Mouse (Mus musculus) thymus, adult 2 months (tissue): ENCODE measurements around the gene 0610037L13Rik. TPM values are rescaled to one million over a fixed set of nuclear protein-coding genes. Genes with fewer than 3 reads are reported as not detected.
A peak's percentile ranks its signal among the peaks of the same experiment; 100 is the strongest.

Experiments
- DNase-seq: peaks from one replicate; pipeline ENCODE4 v3.0.0; 2021
- H3K27ac ChIP-seq: fragments of 200-500 bp; 2 replicates; pipeline ENCODE4 v1.5.1; 2012; ENCODE audit warnings: low read length, control low read depth; ENCODE audit not compliant: control insufficient read depth, insufficient read depth
- H3K27me3 ChIP-seq: fragments of 200-500 bp; 2 replicates; pipeline ENCODE4 v1.6.1; 2012; ENCODE audit warnings: mild to moderate bottlenecking, low read length, moderate library complexity, mixed read lengths; ENCODE audit not compliant: control insufficient read depth, insufficient read depth
- H3K36me3 ChIP-seq: fragments of 200-500 bp; 2 replicates; pipeline ENCODE4 v1.6.1; 2012; ENCODE audit warnings: mild to moderate bottlenecking, low read length, moderate library complexity; ENCODE audit not compliant: control insufficient read depth, insufficient read depth
- H3K4me1 ChIP-seq: fragments of 200-500 bp; replicated peaks from 2 replicates; pipeline ENCODE4 v1.6.1; 2012; ENCODE audit warnings: low read length; ENCODE audit not compliant: control insufficient read depth, insufficient read depth
- H3K4me3 ChIP-seq: fragments of 200-500 bp; 2 replicates; pipeline ENCODE4 v1.5.1; 2012; ENCODE audit warnings: mild to moderate bottlenecking, low read length, control low read depth, moderate library complexity; ENCODE audit not compliant: control insufficient read depth, insufficient read depth
- CTCF ChIP-seq: fragments of 200-500 bp; IDR thresholded peaks from 2 replicates; pipeline ENCODE4 v1.5.1; 2012; ENCODE audit warnings: mild to moderate bottlenecking, control low read depth, low read length, moderate library complexity, borderline replicate concordance; ENCODE audit not compliant: control insufficient read depth, poor library complexity, insufficient read depth; ENCODE audit errors: extremely low read depth
- POLR2A ChIP-seq: fragments of 200-500 bp; IDR thresholded peaks from 2 replicates; pipeline ENCODE4 v1.6.1; 2012; ENCODE audit warnings: mild to moderate bottlenecking, low read length, control low read depth, moderate library complexity; ENCODE audit not compliant: control insufficient read depth, poor library complexity, insufficient read depth; ENCODE audit errors: extremely low read depth
- WGBS: fragments of 180-500 bp; shearing (Covaris S2); methylation state at CpG from one replicate; pipeline ENCODE4 v1.1.7; 2018; 5-methylcytosine and 5-hydroxymethylcytosine counted together
- polyA plus RNA-seq: library from polyadenylated mRNA; depleted of rRNA; stranded (reverse); fragments of >200 nt; gene quantifications from 2 replicates; pipeline ENCODE4 v1.2.3, GENCODE M21; 2012

0610037L13Rik gene
- polyA plus RNA-seq, 1 experiment = 29.7 TPM

DNA sequence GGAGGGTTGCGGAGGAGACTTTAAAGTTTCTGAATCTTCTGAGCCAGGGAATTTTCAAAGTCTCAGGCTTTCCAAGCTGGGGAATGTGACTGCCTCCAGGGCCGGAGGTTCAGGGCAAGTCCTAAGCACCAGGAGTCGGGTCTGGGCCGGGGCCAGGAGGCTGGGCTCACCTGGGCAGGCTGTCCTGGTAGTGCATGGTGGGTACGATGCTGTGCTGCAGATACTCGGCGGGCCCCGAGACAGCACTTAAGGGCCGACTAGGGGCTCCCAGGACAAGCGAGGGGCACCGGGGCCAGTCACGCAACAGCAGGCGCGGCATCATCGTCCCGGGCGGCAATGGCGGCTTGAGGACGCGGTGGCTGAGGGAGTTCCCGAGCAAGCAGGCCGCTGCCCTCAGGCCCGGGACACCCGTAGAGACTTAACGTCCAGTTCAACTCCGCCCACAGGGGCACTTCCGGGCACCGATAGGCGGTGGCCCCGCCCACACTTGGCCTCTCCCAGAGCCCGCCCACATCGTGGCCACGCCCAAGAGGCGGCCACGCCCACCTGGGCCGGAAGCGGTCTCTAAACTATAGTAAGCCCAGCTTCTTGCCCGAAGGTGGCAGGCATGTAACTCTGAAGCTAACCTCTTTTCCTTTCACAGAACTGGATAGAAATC, 33.7 kb downstream of the 0610037L13Rik start, which contains the start of gene Cpt2:
TSS of gene Cpt2 (minus strand) at position 466 of the 658 bp plus-strand sequence.
- TF ChIP-seq CTCF = peak; percentile 69; the same call in 1 of the 2 replicates
- TF ChIP-seq POLR2A = peak; percentile 30; the same call in 1 of the 2 replicates
- H3K36me3 ChIP-seq = no peaks in the 10 kb centered on the region
- no peak within 1 kb of the TSS for H3K27ac ChIP-seq
- H3K4me3 ChIP-seq = peak within 1 kb of the TSS; percentile 76
- peak; percentile 92 for DNase-seq
- H3K4me1 ChIP-seq = peaks cover 8% of the 10 kb centered on the region
- 2% methylated on average over 38 of the region's 38 CpGs for WGBS
- H3K27me3 ChIP-seq = no peaks in the 10 kb centered on the region

DNA sequence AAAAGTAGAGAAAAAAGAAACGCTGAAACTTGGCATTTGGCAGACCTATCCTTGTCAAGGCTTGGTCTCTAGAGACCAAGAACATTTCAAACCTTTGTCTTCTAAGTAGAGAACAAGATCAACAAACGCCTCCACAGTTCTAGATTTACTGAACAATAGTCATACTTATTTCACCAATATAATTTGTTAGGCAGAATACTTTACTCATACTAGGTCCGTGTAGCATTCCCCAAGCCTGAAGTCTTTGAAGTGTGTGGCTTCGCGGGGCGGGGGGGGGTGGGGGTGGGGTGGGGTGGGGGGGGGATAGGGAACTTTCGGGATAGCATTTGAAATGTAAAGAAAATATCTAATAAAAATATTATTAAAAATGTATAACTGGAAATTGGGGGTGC, 34.2 kb downstream of the 0610037L13Rik start:
- H3K27ac ChIP-seq = no peak overlapping the region
- 30% methylated on average over 7 of the region's 7 CpGs for WGBS
- TF ChIP-seq POLR2A (no peak), CTCF (no peak)
- DNase-seq = no peak
- H3K36me3 ChIP-seq = no peaks in the 10 kb centered on the region
- peaks cover 8% of the 10 kb centered on the region for H3K4me1 ChIP-seq
- H3K27me3 ChIP-seq = no peaks in the 10 kb centered on the region
- H3K4me3 ChIP-seq = no peak overlapping the region

DNA sequence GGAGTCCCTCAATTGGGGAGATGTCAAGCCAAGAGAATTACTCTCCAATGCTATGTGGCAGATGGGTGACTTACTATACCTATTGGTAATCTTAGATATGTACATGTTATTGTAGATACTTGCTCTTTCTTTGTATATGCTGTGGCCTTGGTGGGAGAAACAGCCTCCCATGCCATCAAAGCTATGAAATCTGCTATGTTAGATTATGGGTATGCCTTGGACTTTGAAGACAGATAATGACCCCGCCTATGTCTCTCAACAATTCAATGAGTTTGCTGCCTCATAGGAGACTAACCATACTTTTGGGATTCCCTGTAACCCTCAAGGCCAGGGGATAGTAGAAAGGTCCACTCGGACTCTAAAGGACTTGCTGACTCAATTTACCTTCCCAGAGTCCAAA, 38.7 kb downstream of the 0610037L13Rik start:
- no peaks in the 10 kb centered on the region for H3K27me3 ChIP-seq
- TF ChIP-seq POLR2A (no peak), CTCF (no peak)
- no peaks in the 10 kb centered on the region for H3K4me1 ChIP-seq
- no peak overlapping the region for H3K27ac ChIP-seq
- H3K36me3 ChIP-seq = no peaks in the 10 kb centered on the region
- WGBS = 76% methylated on average over 2 of the region's 2 CpGs
- H3K4me3 ChIP-seq = no peak overlapping the region
- DNase-seq = no peak

DNA sequence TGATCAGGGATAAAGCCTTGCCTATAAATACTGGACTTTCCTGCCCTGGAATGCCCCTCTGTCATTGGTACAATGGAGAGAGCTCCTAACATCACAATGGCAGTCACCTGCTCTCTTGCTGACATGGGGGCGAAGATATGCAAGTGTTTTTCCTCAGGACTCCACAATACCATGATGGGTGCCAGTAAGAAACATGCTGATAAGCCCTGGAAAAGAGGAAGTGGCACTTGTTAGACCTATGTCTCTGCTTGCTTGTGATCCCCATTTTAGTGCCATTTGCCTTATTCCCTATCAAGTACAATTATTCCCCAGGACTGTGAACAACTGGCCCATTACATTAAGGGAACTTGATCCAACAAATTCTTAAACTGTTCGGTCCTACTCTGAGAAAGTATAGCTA, 39.1 kb downstream of the 0610037L13Rik start:
- Histone ChIP-seq H3K4me3 (no peak overlapping the region), H3K4me1 (no peaks in the 10 kb centered on the region), H3K27me3 (no peaks in the 10 kb centered on the region), H3K27ac (no peak overlapping the region), H3K36me3 (no peaks in the 10 kb centered on the region)
- 90% methylated on average over 2 of the region's 2 CpGs for WGBS
- TF ChIP-seq CTCF (no peak), POLR2A (no peak)
- DNase-seq = no peak

DNA sequence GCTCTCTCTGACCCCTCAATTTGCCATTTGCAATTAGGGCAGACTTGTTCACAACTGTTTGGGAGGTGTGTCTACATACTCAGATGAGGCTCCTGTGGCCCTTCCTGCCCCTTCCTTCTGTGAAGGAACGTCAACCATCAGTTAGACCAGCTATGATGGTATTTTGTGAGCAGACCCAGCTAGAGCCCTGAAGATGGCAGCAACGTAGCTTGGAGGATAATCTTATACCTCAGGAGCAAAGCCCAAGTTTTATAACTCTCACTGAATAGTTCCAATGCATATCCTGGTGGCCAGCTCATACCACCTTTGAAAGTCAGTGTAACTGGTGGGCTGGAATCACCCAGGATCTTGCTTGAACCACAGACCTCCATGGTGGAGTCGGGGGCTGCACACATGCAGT, 41.8 kb downstream of the 0610037L13Rik start:
- H3K36me3 ChIP-seq = no peaks in the 10 kb centered on the region
- no peaks in the 10 kb centered on the region for H3K27me3 ChIP-seq
- H3K4me1 ChIP-seq = peaks cover 4% of the 10 kb centered on the region
- WGBS = 91% methylated on average over 3 of the region's 3 CpGs
- no peak overlapping the region for H3K4me3 ChIP-seq
- DNase-seq = no peak
- H3K27ac ChIP-seq = no peak overlapping the region
- TF ChIP-seq CTCF = no peak
- TF ChIP-seq POLR2A = no peak

DNA sequence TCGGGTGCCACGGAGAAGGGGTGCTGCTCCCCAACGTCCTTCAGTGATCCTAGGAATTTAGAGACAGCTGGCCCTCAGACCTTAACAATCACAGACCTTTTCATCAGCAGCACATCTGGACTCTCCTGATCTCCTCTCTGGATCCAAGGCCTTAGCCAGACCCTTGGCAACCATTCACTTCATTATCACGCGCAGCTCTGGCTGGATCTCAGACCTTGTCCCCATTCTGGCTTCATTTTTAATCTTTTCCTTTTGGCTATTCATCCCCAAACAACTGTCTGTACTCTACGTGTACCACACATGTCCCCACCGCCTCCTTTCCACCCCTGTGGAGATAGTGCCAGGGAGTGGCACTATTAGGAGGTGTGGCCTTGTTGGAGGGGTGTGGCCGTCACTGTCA, 43.6 kb downstream of the 0610037L13Rik start:
- Histone ChIP-seq H3K27ac (no peak overlapping the region), H3K36me3 (no peaks in the 10 kb centered on the region), H3K4me3 (no peak overlapping the region), H3K4me1 (peaks cover 7% of the 10 kb centered on the region), H3K27me3 (no peaks in the 10 kb centered on the region)
- 96% methylated on average over 8 of the region's 8 CpGs for WGBS
- TF ChIP-seq POLR2A (no peak), CTCF (no peak)
- no peak for DNase-seq

DNA sequence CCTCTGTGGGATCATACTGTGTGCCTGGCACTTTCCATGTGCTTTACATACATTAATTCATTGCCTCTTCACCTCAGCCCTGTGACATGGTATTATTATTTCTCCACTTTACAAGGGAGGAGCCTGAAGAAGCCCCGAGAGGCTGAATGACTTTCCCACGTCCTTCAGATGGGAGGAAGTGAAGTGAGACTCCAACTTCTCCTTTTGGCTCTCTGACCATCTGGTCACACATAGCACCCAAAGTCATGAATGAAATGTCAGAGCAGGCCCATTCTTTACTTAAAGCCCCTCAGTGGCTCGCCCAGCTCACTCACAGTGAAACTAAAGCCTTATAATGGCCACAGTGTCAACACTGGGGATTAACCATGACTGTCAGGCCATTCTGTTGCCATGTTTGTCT, 45.6 kb downstream of the 0610037L13Rik start:
- DNase-seq = no peak
- Histone ChIP-seq H3K4me3 (no peak overlapping the region), H3K4me1 (peaks cover 18% of the 10 kb centered on the region), H3K27ac (no peak overlapping the region), H3K36me3 (no peaks in the 10 kb centered on the region), H3K27me3 (no peaks in the 10 kb centered on the region)
- TF ChIP-seq CTCF (no peak), POLR2A (no peak)
- WGBS = 42% methylated on average over 3 of the region's 3 CpGs
